Mouse (Mus musculus) heart, embryonic 11.5 days (tissue): ENCODE data around the gene Tmem251. TPM values are rescaled to one million over a fixed set of nuclear protein-coding genes. Genes with fewer than 3 reads are reported as not detected.

Source experiments
- ATAC-seq: fragments of 200-750 bp; cut with Nextera tagmentation; replicated peaks from 2 replicates; pipeline ENCODE4 v1.8.0; 2017; ENCODE audit warnings: moderate library complexity; ENCODE audit not compliant: insufficient number of reproducible peaks, low FRiP score, low TSS enrichment
- H3K27ac ChIP-seq: fragments of 300-500 bp; sonication (generic); 2 replicates; pipeline ENCODE4 v1.5.1; 2014; ENCODE audit warnings: mild to moderate bottlenecking, low read depth, low read length
- H3K27me3 ChIP-seq: fragments of 300-500 bp; sonication (generic); 2 replicates; pipeline ENCODE4 v1.6.1; 2014; ENCODE audit warnings: mild to moderate bottlenecking, low read length, mixed read lengths; ENCODE audit not compliant: control insufficient read depth, insufficient read depth
- H3K36me3 ChIP-seq: fragments of 300-500 bp; sonication (generic); 2 replicates; pipeline ENCODE4 v1.6.1; 2014; ENCODE audit warnings: mild to moderate bottlenecking, low read length, moderate library complexity, mixed read lengths; ENCODE audit not compliant: control insufficient read depth, insufficient read depth
- H3K4me1 ChIP-seq: fragments of 300-500 bp; sonication (generic); 2 replicates; pipeline ENCODE4 v1.6.1; 2014; ENCODE audit warnings: low read length; ENCODE audit not compliant: control insufficient read depth, insufficient read depth
- H3K4me2 ChIP-seq: fragments of 300-500 bp; sonication (generic); 2 replicates; pipeline ENCODE4 v1.6.1; 2014; ENCODE audit warnings: mild to moderate bottlenecking, moderate library complexity
- H3K4me3 ChIP-seq: fragments of 300-500 bp; sonication (generic); 2 replicates; pipeline ENCODE4 v1.5.1; 2014; ENCODE audit warnings: low read depth, low read length
- H3K9ac ChIP-seq: fragments of 300-500 bp; sonication (generic); 2 replicates; pipeline ENCODE4 v1.6.1; 2014; ENCODE audit warnings: mild to moderate bottlenecking, low read depth, low read length, moderate library complexity
- H3K9me3 ChIP-seq: fragments of 300-500 bp; sonication (generic); replicated peaks from 2 replicates; pipeline ENCODE4 v1.6.1; 2016; ENCODE audit warnings: low read length; ENCODE audit not compliant: control insufficient read depth
- WGBS: fragments of 180-500 bp; shearing (Covaris S2); extraction: QIAGEN DNeasy Blood & Tissue Kit; methylation state at CpG from one replicate; pipeline ENCODE4 v1.1.7; 2014; ENCODE audit not compliant: insufficient replicate concordance; 5-methylcytosine and 5-hydroxymethylcytosine counted together
- polyA plus RNA-seq: library from polyadenylated mRNA; unstranded; fragments of >200 nt; fragmentation: Nextera tagmentation; extraction: Ambion mirVana; gene quantifications from 2 replicates; pipeline ENCODE4 v1.2.1, GENCODE M21; 2014

Gene Tmem251
- polyA plus RNA-seq, 1 experiment from 2014 or later = 7.9 TPM

DNA sequence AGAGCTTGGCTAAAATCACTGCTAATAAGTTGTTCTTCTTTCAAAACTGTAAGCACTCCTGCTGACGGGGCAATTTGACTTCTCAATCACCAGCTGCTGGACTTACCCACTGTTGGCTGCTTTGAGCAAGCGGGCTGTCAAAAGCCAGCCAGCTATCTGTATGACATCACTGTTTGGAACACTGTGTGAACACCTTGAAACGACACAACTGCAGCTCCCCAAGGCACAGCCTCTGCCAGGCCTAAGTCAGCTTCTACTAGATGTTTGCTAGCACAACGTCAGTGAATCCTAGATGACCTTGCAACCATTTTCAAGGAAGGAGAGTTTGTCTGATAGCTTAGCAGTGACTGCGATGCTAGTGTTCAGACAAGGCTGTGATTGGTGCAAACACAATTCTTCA is 4.5 kb upstream of the Tmem251 start:
- H3K4me2 ChIP-seq = no peak overlapping the region
- peaks cover 11% of the 10 kb centered on the region for H3K4me1 ChIP-seq
- no peaks in the 10 kb centered on the region for H3K27me3 ChIP-seq
- no peaks in the 10 kb centered on the region for H3K36me3 ChIP-seq
- WGBS = 58% methylated on average over 5 of the region's 5 CpGs
- no peak overlapping the region for H3K9ac ChIP-seq
- H3K9me3 ChIP-seq = no peaks in the 10 kb centered on the region
- H3K4me3 ChIP-seq = no peak overlapping the region
- no peak for ATAC-seq
- H3K27ac ChIP-seq = no peak overlapping the region

DNA sequence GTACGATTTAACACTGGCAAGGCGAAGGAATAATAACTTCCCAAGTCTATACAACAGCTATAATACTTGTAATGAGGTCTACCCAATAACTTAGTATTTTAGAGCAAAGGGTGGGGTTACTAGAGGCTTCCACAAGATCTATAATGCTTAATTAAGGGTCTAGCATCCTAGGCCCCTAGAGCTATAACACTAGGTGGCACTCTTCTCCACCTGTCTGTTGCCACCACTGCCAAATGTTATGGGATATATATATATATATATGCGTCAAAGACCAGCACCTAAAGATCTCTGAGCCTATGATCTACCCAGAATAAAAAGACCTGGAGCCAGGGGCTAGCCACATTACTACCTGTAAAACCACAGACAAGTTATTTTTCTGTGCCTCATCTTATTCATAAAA is 3.3 kb upstream of the Tmem251 start:
- Histone ChIP-seq H3K27ac (no peak overlapping the region), H3K27me3 (no peaks in the 10 kb centered on the region), H3K9me3 (no peaks in the 10 kb centered on the region), H3K9ac (no peak overlapping the region), H3K4me1 (peaks cover 18% of the 10 kb centered on the region), H3K4me3 (no peak overlapping the region), H3K4me2 (no peak overlapping the region), H3K36me3 (no peaks in the 10 kb centered on the region)
- no peak for ATAC-seq
- WGBS = 56% methylated on average over 3 of the region's 3 CpGs

DNA sequence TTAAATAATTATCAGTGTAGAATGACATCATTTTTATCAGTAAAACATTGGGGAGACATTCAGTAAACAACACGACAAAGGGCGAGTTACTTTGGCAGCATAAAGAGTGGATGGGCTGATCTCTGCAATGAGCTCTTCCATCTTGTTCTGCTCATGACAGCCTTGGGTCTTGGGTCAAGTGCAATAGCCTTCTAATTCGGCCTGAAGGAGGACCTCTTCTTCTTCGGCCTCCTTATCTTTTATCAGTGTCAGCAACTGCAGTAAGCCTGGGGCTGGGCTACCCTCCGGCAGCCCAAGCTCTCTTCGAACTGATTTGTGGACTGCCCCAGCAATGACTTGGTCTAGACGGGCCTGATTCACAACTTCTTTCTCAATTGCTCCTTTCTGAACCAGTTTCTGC is 1.5 kb upstream of the Tmem251 start:
- Histone ChIP-seq H3K9me3 (no peaks in the 10 kb centered on the region), H3K4me1 (peaks cover 18% of the 10 kb centered on the region), H3K36me3 (no peaks in the 10 kb centered on the region), H3K4me3 (no peak overlapping the region), H3K27me3 (no peaks in the 10 kb centered on the region), H3K9ac (no peak overlapping the region), H3K4me2 (no peak overlapping the region), H3K27ac (no peak overlapping the region)
- no peak for ATAC-seq
- WGBS = 59% methylated on average over 7 of the region's 7 CpGs

DNA sequence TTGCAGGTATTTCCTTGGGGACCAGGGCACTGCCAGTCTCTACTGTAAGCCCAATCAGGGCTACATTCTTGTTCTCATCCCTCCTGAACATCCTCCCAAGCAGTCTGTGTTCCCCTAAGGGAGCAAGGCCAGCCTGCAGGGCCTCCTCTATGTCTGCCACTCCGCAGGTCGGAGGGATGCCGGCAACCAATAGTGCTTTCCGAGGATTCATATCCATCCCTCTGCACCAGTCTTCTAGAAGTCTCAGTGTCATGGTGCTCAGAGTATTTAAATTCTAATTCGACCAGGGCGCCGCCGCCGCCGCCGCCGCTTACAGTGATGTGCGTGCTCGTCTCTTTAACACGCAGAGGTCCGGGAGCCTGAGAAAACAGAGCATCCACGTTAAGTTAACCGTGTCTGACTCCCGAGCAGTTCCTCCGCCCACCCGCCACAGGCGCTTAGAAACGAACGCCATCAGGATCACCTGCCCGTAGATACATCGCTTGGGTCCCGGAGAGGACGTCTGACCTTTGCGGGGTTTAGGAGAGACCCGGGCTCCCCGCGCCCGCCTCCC is 450 bp upstream of the Tmem251 start:
- H3K4me2 ChIP-seq = peak overlapping the region; percentile 89
- 0 out of 2 replicates have a peak, but pooled peaks cover under 1% of the 10 kb centered on the region for H3K36me3 ChIP-seq
- H3K4me1 ChIP-seq = peaks cover 18% of the 10 kb centered on the region
- H3K27ac ChIP-seq = peak overlapping the region; percentile 90
- WGBS = under 1% methylated on average over 33 of the region's 33 CpGs
- peak overlapping the region; percentile 76 for H3K4me3 ChIP-seq
- peak overlapping the region; percentile 84 for H3K9ac ChIP-seq
- peak; percentile 40 for ATAC-seq
- no peaks in the 10 kb centered on the region for H3K9me3 ChIP-seq
- no peaks in the 10 kb centered on the region for H3K27me3 ChIP-seq

DNA sequence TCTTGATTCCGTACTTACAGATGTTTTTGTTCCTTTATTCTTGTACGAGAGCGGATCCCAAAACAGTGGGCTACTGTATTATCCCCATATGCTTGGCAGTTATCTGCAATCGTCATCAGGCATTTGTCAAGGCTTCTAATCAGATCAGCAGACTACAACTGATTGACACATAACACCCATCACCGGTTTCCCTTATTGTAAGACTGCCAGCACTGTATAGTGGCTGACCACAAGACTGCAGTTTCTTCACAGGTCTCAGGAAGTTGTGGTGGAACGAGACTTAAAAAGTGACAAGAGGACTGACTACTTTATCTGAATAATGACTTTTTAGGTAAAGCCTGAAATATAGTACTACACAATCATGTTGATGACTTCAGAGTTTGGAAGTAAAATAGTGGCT is 1.3 kb downstream of the Tmem251 start:
- no peak for ATAC-seq
- H3K27me3 ChIP-seq = no peaks in the 10 kb centered on the region
- H3K4me3 ChIP-seq = no peak overlapping the region
- H3K36me3 ChIP-seq = 0 out of 2 replicates have a peak, but pooled peaks cover 3% of the 10 kb centered on the region
- peak overlapping the region; percentile 89 for H3K4me2 ChIP-seq
- H3K27ac ChIP-seq = no peak overlapping the region
- peaks cover 18% of the 10 kb centered on the region for H3K4me1 ChIP-seq
- WGBS = 51% methylated on average over 6 of the region's 6 CpGs
- peak overlapping the region; percentile 84; the same call in 1 of the 2 replicates for H3K9ac ChIP-seq
- H3K9me3 ChIP-seq = no peaks in the 10 kb centered on the region

DNA sequence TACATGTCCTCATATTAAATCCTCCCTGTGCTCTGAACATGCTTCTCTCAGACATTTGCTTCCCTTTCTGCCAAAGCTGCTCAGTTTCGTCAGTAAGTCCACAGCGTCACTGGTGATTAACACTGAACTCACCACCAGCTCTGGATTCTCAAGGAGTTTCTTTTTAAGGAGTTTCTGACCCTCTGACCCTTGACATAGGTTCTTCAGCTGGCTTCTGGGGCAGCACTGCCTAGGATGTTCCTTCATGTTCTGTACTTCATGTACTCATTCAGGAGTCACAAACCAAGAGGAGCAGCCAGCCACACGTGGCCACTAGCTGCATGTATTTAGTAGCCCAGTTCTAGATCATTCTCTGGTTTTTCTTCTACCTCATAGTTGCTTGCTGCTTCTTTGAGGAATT is 4.7 kb downstream of the Tmem251 start:
- WGBS = 81% methylated on average over 3 of the region's 3 CpGs
- H3K27ac ChIP-seq = no peak overlapping the region

DNA sequence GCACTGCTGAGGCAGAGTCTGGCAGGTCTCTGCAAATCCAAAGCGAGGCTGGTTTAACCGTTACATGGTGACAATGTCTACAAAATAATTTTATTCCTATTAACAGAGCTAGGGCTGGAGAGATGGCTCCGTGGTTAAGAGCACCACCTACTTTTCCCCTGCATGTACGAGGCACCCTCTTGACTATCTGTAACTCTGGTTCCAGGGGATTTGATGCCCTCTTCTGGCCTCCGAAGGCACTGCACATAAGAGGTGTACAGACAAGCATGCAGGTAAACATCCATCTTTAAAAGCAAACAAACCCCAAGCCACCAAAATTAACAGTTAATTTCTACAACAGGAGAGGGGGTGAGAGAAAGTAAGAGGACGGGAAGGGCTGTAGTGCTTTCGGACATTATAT is 12.7 kb downstream of the Tmem251 start:
- Histone ChIP-seq H3K27ac (no peak overlapping the region), H3K9ac (no peak overlapping the region; the same call in 1 of the 2 replicates), H3K4me1 (peaks cover 20% of the 10 kb centered on the region), H3K4me2 (peak overlapping the region; percentile 79), H3K36me3 (no peaks in the 10 kb centered on the region), H3K27me3 (no peaks in the 10 kb centered on the region), H3K9me3 (no peaks in the 10 kb centered on the region), H3K4me3 (peak overlapping the region; percentile 73)
- ATAC-seq = no peak
- WGBS = 77% methylated on average over 7 of the region's 7 CpGs

More for the DNA sequence above, 4.7 kb downstream of the Tmem251 start:
- Histone ChIP-seq H3K27me3 (no peaks in the 10 kb centered on the region), H3K4me1 (peaks cover 8% of the 10 kb centered on the region; the same call in 1 of the 2 replicates), H3K9ac (no peak overlapping the region), H3K4me2 (no peak overlapping the region), H3K9me3 (no peaks in the 10 kb centered on the region), H3K36me3 (0 out of 2 replicates have a peak, but pooled peaks cover 3% of the 10 kb centered on the region), H3K4me3 (no peak overlapping the region)
- no peak for ATAC-seq

DNA sequence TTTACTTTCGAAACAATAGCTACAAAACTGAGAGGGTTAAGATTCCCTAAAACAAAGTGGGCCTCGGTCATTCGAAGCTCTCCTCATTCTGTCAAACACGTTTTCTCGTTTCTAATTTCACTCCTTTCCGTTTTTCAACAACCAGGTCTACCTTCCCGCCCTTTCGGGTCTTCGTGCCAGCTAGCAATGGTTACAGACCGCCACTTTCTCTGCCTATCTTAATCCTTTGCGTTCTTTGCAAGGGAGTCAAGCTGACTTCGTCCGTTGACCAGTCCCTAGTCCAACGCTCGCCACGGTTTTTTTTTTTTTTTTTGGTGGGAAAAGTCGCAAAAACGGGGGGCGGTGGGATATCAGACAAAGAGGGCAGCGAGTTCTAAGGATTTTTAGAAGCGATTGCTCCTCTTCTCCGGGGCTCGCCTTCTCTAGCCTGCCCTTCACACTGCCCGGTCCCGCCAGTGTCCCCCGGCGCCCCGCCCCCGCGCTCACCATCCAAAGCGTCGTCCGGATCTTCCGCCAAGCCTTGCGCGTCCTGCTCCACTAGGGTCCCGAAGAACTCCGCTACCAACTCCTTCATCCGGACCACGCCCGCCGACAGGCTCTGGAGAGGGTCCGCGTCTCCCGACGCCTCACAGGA is 13.6 kb downstream of the Tmem251 start:
- peaks cover 20% of the 10 kb centered on the region for H3K4me1 ChIP-seq
- peak overlapping the region; percentile 79 for H3K4me2 ChIP-seq
- H3K27me3 ChIP-seq = no peaks in the 10 kb centered on the region
- H3K9ac ChIP-seq = peak overlapping the region; percentile 78
- peak overlapping the region; percentile 73 for H3K4me3 ChIP-seq
- H3K9me3 ChIP-seq = no peaks in the 10 kb centered on the region
- H3K36me3 ChIP-seq = no peaks in the 10 kb centered on the region
- under 1% methylated on average over 46 of the region's 46 CpGs for WGBS
- H3K27ac ChIP-seq = peak overlapping the region; percentile 91
- ATAC-seq = peak; percentile 85
